Mouse (Mus musculus) heart, embryonic 16.5 days (tissue): ENCODE measurements around the gene Lhfp. TPM values are rescaled to one million over a fixed set of nuclear protein-coding genes. Genes with fewer than 3 reads are reported as not detected.

Experiments
- ATAC-seq: fragments of 200-750 bp; cut with Nextera tagmentation; replicated peaks from 2 replicates; pipeline ENCODE4 v1.8.0; 2017; ENCODE audit warnings: moderate number of reproducible peaks; ENCODE audit not compliant: insufficient read depth, low FRiP score; ENCODE audit errors: extremely low read depth
- H3K27ac ChIP-seq: fragments of 300-500 bp; sonication (generic); 2 replicates; pipeline ENCODE4 v1.5.1; 2014; ENCODE audit warnings: mild to moderate bottlenecking, low read length, control low read depth, moderate library complexity
- H3K27me3 ChIP-seq: fragments of 300-500 bp; sonication (generic); 2 replicates; pipeline ENCODE4 v1.6.1; 2014; ENCODE audit warnings: low read length, mixed read lengths; ENCODE audit not compliant: control insufficient read depth, insufficient read depth
- H3K36me3 ChIP-seq: fragments of 300-500 bp; sonication (generic); 2 replicates; pipeline ENCODE4 v1.6.1; 2014; ENCODE audit not compliant: control insufficient read depth, insufficient read depth
- H3K4me1 ChIP-seq: fragments of 300-500 bp; sonication (generic); 2 replicates; pipeline ENCODE4 v1.6.1; 2014; ENCODE audit warnings: low read length, mixed read lengths; ENCODE audit not compliant: control insufficient read depth, insufficient read depth
- H3K4me2 ChIP-seq: fragments of 300-500 bp; sonication (generic); 2 replicates; pipeline ENCODE4 v1.6.1; 2014; ENCODE audit warnings: low read depth, mild to moderate bottlenecking, control low read depth, low read length
- H3K4me3 ChIP-seq: fragments of 300-500 bp; sonication (generic); 2 replicates; pipeline ENCODE4 v1.5.1; 2014; ENCODE audit warnings: mild to moderate bottlenecking, control low read depth, low read length
- H3K9ac ChIP-seq: fragments of 300-500 bp; sonication (generic); 2 replicates; pipeline ENCODE4 v1.6.1; 2014; ENCODE audit warnings: low read length, control low read depth
- H3K9me3 ChIP-seq: fragments of 300-500 bp; sonication (generic); replicated peaks from 2 replicates; pipeline ENCODE4 v1.6.1; 2016; ENCODE audit warnings: low read length; ENCODE audit not compliant: control insufficient read depth
- WGBS: fragments of 180-500 bp; shearing (Covaris S2); extraction: QIAGEN DNeasy Blood & Tissue Kit; methylation state at CpG from one replicate; pipeline ENCODE4 v1.1.7; 2014; 5-methylcytosine and 5-hydroxymethylcytosine counted together
- polyA plus RNA-seq: library from polyadenylated mRNA; unstranded; fragments of >200 nt; fragmentation: Nextera tagmentation; extraction: Ambion mirVana; gene quantifications from 2 replicates; pipeline ENCODE4 v1.2.1, GENCODE M21; 2015

Lhfp gene
- polyA plus RNA-seq, 1 experiment from 2014 or later, result 104 TPM

- H3K9me3 ChIP-seq, result peaks cover 8% of the 10 kb centered on the region
Measured at GRCm38 (mm10) chr3:53304123-53304900, 263.0 kb downstream of the Lhfp start.

DNA sequence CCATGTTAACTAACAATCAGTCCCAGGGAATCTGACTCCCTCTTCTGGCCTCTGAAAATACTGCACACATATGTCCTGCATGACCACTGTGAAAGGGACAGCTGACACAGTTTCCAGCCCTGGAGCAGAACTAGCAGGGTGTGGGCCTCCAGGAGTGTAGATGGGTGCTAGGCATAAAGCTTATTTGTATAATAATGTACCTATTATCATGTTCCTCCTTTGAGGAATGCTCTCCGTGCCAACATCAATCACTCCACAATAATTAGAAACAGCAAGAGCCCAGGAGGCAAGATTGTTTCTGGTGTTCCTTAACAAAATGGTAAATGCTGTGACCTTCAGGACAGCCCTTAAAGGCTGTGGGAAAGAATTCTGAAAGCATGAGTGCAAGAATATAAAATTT is 264.5 kb downstream of the Lhfp start:
- Histone ChIP-seq H3K9ac (no peak overlapping the region), H3K36me3 (no peaks in the 10 kb centered on the region), H3K27ac (no peak overlapping the region), H3K4me3 (no peak overlapping the region), H3K4me1 (no peaks in the 10 kb centered on the region), H3K27me3 (no peaks in the 10 kb centered on the region), H3K9me3 (peaks cover 8% of the 10 kb centered on the region), H3K4me2 (no peak overlapping the region)
- WGBS, result 83% methylated on average over 1 of the region's 1 CpGs
- no peak for ATAC-seq

More at GRCm38 (mm10) chr3:53304123-53304900, 263.0 kb downstream of the Lhfp start:
- no peak for ATAC-seq
- 75% methylated on average over 4 of the region's 4 CpGs for WGBS
- Histone ChIP-seq H3K9ac (no peak overlapping the region), H3K27me3 (no peaks in the 10 kb centered on the region), H3K4me1 (no peaks in the 10 kb centered on the region), H3K4me3 (no peak overlapping the region), H3K27ac (no peak overlapping the region), H3K36me3 (no peaks in the 10 kb centered on the region), H3K4me2 (no peak overlapping the region)

GRCm38 (mm10) chr3:53308649-53309048 is 267.3 kb downstream of the Lhfp start:
- 60% methylated on average over 5 of the region's 5 CpGs for WGBS
- Histone ChIP-seq H3K9ac (no peak overlapping the region), H3K27me3 (no peaks in the 10 kb centered on the region), H3K4me3 (no peak overlapping the region), H3K9me3 (peaks cover 8% of the 10 kb centered on the region), H3K4me2 (no peak overlapping the region), H3K27ac (no peak overlapping the region), H3K36me3 (no peaks in the 10 kb centered on the region), H3K4me1 (no peaks in the 10 kb centered on the region)
- ATAC-seq, result no peak

GRCm38 (mm10) chr3:53310093-53310492 is 268.8 kb downstream of the Lhfp start:
- H3K27ac ChIP-seq, result no peak overlapping the region
- peaks cover 8% of the 10 kb centered on the region for H3K9me3 ChIP-seq
- 64% methylated on average over 4 of the region's 4 CpGs for WGBS
- no peaks in the 10 kb centered on the region for H3K36me3 ChIP-seq
- no peaks in the 10 kb centered on the region for H3K27me3 ChIP-seq
- no peaks in the 10 kb centered on the region for H3K4me1 ChIP-seq
- no peak overlapping the region for H3K4me2 ChIP-seq
- no peak for ATAC-seq
- H3K9ac ChIP-seq, result no peak overlapping the region
- H3K4me3 ChIP-seq, result no peak overlapping the region

GRCm38 (mm10) chr3:53310615-53311014 is 269.3 kb downstream of the Lhfp start:
- no peak for ATAC-seq
- Histone ChIP-seq H3K9ac (no peak overlapping the region), H3K36me3 (no peaks in the 10 kb centered on the region), H3K27me3 (no peaks in the 10 kb centered on the region), H3K9me3 (peaks cover 7% of the 10 kb centered on the region), H3K4me2 (no peak overlapping the region), H3K27ac (no peak overlapping the region), H3K4me1 (no peaks in the 10 kb centered on the region), H3K4me3 (no peak overlapping the region)
- WGBS, result 84% methylated on average over 2 of the region's 2 CpGs

Other genes starting within 250 kb of the Lhfp start
- gene Cog6, start 24.3 kb upstream of the Lhfp start, polyA plus RNA-seq, result 57.4 and 59.0 TPM in 2 replicates